Comparison of ENCODE assay signal across 17 mouse cellular contexts in genomic region chr19:61051151-61051550, GRCm38 (mm10).
"Had no signal": no experiment of that assay in that cellular context is flagged by ENCODE, and none has a peak within 500 bp of the region (broad histone marks: within the 10 kb centered on the region; RNA-seq: fewer than 3 reads in every experiment).

No protein-coding gene starts in this region.

- H3K27me3 ChIP-seq: midbrain, embryonic 12.5 days; neural tube, embryonic 13.5 days; neural tube, embryonic 15.5 days had no signal

- H3K36me3 ChIP-seq: midbrain, embryonic 10.5 days; midbrain, embryonic 12.5 days; neural tube, embryonic 13.5 days; neural tube, embryonic 15.5 days had no signal

- H3K27ac ChIP-seq: midbrain, embryonic 10.5 days; midbrain, embryonic 12.5 days; neural tube, embryonic 13.5 days; neural tube, embryonic 15.5 days had no signal

- H3K4me1 ChIP-seq: midbrain, embryonic 10.5 days; midbrain, embryonic 12.5 days; neural tube, embryonic 13.5 days; neural tube, embryonic 15.5 days had no signal

- DNase-seq: lung, embryonic 14.5 days; lung, postnatal 14 days; lung, postnatal 4 days; midbrain, embryonic 14.5 days; retina, postnatal 1 day; right cerebral cortex, adult 18-20 months; right cerebral cortex, postnatal 25 days; right cerebral cortex, postnatal 4 days; spleen, adult 18-20 months; thymus, adult 18-20 months; thymus, postnatal 14 days; thymus, postnatal 36 days had no signal

- H3K9ac ChIP-seq: lung, embryonic 14.5 days; midbrain, embryonic 12.5 days; neural tube, embryonic 13.5 days; neural tube, embryonic 15.5 days had no signal

- H3K4me3 ChIP-seq: midbrain, embryonic 10.5 days; midbrain, embryonic 12.5 days; myocyte; neural tube, embryonic 13.5 days; neural tube, embryonic 15.5 days had no signal
